8 mouse cellular contexts compared by ENCODE assay signal in the genomic region with DNA sequence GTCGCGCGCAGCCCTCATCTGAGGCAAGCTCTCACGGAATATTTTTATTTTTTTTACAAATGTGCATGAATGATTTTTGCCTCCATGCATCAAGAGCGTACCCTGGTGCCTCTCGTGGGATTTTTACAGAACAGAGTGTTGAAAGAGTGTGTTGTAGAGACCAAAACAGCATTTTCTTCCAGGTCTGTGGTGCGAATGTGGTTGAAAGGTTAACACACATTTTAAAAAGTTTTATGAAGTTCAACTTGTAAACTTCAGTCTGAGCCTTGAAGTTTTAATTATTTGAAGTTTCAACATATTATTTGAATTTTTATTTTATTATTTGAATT. TPM values are rescaled to one million over a fixed set of nuclear protein-coding genes. Genes with fewer than 3 reads are reported as not detected.
A peak's percentile ranks its signal among the peaks of the same experiment; 100 is the strongest.
DNase-seq lines count a peak whose midpoint lies in the region; ATAC-seq and TF ChIP-seq lines count a peak whose summit lies in the region.

No protein-coding gene starts in this region.

- H3K27ac ChIP-seq in kidney, adult 2 months (ENCODE audit: insufficient read depth, low read depth, low read length), result peak overlapping the region; percentile 43; the same call in 1 of the 2 replicates
- H3K27ac ChIP-seq in bone marrow macrophage, adult 2 months (ENCODE audit: insufficient read depth, low read depth, low read length), result peak overlapping the region; percentile 57
- peak overlapping the region; percentile 82 for H3K27ac ChIP-seq in hindbrain, embryonic 15.5 days (replicated peaks)
- H3K27ac ChIP-seq in midbrain, embryonic 14.5 days (replicated peaks; ENCODE audit: low read depth, low read length), result peak overlapping the region; percentile 68

- peak overlapping the region; percentile 73 for H3K4me3 ChIP-seq in kidney, adult 2 months (ENCODE audit: insufficient read depth, low read depth, low read length)
- peak overlapping the region; percentile 95 for H3K4me3 ChIP-seq in bone marrow macrophage, adult 2 months (ENCODE audit: insufficient read depth, low read length)
- peak overlapping the region; percentile 94 for H3K4me3 ChIP-seq in hindbrain, embryonic 15.5 days
- H3K4me3 ChIP-seq in midbrain, embryonic 14.5 days (replicated peaks; ENCODE audit: low read depth, low read length), result peak overlapping the region; percentile 87

- no peaks in the 10 kb centered on the region for H3K9me3 ChIP-seq in hindbrain, embryonic 15.5 days
- no peaks in the 10 kb centered on the region for H3K9me3 ChIP-seq in midbrain, embryonic 14.5 days (ENCODE audit: control insufficient read depth, low read length)

- peak overlapping the region; percentile 87 for H3K4me2 ChIP-seq in hindbrain, embryonic 15.5 days
- peak overlapping the region; percentile 92 for H3K4me2 ChIP-seq in midbrain, embryonic 14.5 days (ENCODE audit: low read length)

- no peaks in the 10 kb centered on the region; the same call in 1 of the 2 replicates for H3K4me1 ChIP-seq in kidney, adult 2 months (ENCODE audit: control insufficient read depth, insufficient read depth, low read length)
- H3K4me1 ChIP-seq in bone marrow macrophage, adult 2 months (ENCODE audit: control insufficient read depth, insufficient read depth, low read length), result peaks cover 7% of the 10 kb centered on the region; the same call in 1 of the 2 replicates
- peaks cover 27% of the 10 kb centered on the region for H3K4me1 ChIP-seq in hindbrain, embryonic 15.5 days (replicated peaks)
- peaks cover 8% of the 10 kb centered on the region for H3K4me1 ChIP-seq in midbrain, embryonic 14.5 days (ENCODE audit: control insufficient read depth, insufficient read depth, low read length)

- 0 out of 2 replicates have a peak overlapping the region, but pooled peaks have one; percentile 44 for H3K9ac ChIP-seq in hindbrain, embryonic 15.5 days
- peak overlapping the region; percentile 71; the same call in 1 of the 2 replicates for H3K9ac ChIP-seq in midbrain, embryonic 14.5 days (replicated peaks; ENCODE audit: low read length)

- H3K36me3 ChIP-seq in kidney, adult 2 months (ENCODE audit: control insufficient read depth, insufficient read depth, low read length), result no peaks in the 10 kb centered on the region; the same call in 1 of the 2 replicates
- peaks cover 27% of the 10 kb centered on the region for H3K36me3 ChIP-seq in hindbrain, embryonic 15.5 days
- H3K36me3 ChIP-seq in midbrain, embryonic 14.5 days (ENCODE audit: control insufficient read depth, insufficient read depth, low read length), result peaks cover 27% of the 10 kb centered on the region

- under 1% methylated on average over 7 of the region's 7 CpGs for WGBS in kidney, adult 2 months
- WGBS in hindbrain, embryonic 15.5 days, result under 1% methylated on average over 7 of the region's 7 CpGs
- WGBS in midbrain, embryonic 14.5 days, result 0% methylated on average over 7 of the region's 7 CpGs

- intact Hi-C loops in left cerebral cortex, postnatal 25 days (cut with DNase I), result loop anchor here (1.0 kb wide), 1 partner anchor 100 kb away; no protein-coding TSS in a partner anchor
- intact Hi-C loops in gastrocnemius, postnatal 14 days (cut with DNase I; ENCODE audit: low total_unique reads), result loop anchor here (10.0 kb wide), 1 partner anchor 171 kb away; no protein-coding TSS in a partner anchor

- DNase-seq in kidney, adult 2 months, result no peak
- DNase-seq in kidney, postnatal 10 days, result no peak
- DNase-seq in midbrain, embryonic 14.5 days, result no peak
- no peak for DNase-seq in left cerebral cortex, postnatal 25 days (ENCODE audit: low spot score in 2 of 2)
- DNase-seq in gastrocnemius, postnatal 14 days, result no peak

- no peak for TF ChIP-seq POLR2A in kidney, adult 2 months (IDR thresholded peaks at IDR 0.05; ENCODE audit: low read depth, low read length)
- no peak for TF ChIP-seq POLR2A in bone marrow macrophage, adult 2 months (IDR thresholded peaks at IDR 0.05; ENCODE audit: borderline replicate concordance, low read depth, low read length)

- no peaks in the 10 kb centered on the region for H3K27me3 ChIP-seq in kidney, adult 2 months (replicated peaks; ENCODE audit: control insufficient read depth, insufficient read depth, low read length)
- no peaks in the 10 kb centered on the region for H3K27me3 ChIP-seq in hindbrain, embryonic 15.5 days
- no peaks in the 10 kb centered on the region for H3K27me3 ChIP-seq in midbrain, embryonic 14.5 days (ENCODE audit: control insufficient read depth, insufficient read depth, low read length)

- ATAC-seq in hindbrain, embryonic 15.5 days (ENCODE audit: low FRiP score, low read depth), result no peak
- ATAC-seq in midbrain, embryonic 14.5 days (ENCODE audit: low FRiP score, low TSS enrichment), result no peak; the same call in 1 of the 2 replicates
- ATAC-seq in megakaryocyte-erythroid progenitor cell, adult 5-6 weeks (replicated peaks; ENCODE audit: low FRiP score, low TSS enrichment, poor library complexity, severe bottlenecking), result no peak

- no peak for TF ChIP-seq CTCF in kidney, adult 2 months (conservative IDR thresholded peaks at IDR 0.05; ENCODE audit: insufficient read depth, insufficient read length, low read depth, low read length)
- no peak for TF ChIP-seq CTCF in bone marrow macrophage, adult 2 months (IDR thresholded peaks at IDR 0.05; ENCODE audit: low read depth, low read length)

RNA-seq across cellular contexts. Expression of a gene that starts 0.3 kb away (rescaled TPM):
- 3.3 and 3.9 TPM in 2 replicates for polyA plus RNA-seq in kidney, adult 2 months (2012; rRNA removed)
- polyA plus RNA-seq in bone marrow macrophage, adult 2 months (2012; ENCODE audit: insufficient read depth, insufficient read length, missing spikeins), result 4.8 and 4.9 TPM in 2 replicates
- 8.8 and 9.1 TPM in 2 replicates for polyA plus RNA-seq in hindbrain, embryonic 15.5 days (2015; fragmentation: Nextera tagmentation; extraction: Ambion mirVana)
- polyA plus RNA-seq in midbrain, embryonic 14.5 days (2014; fragmentation: Nextera tagmentation; extraction: Ambion mirVana), result 9.3 and 9.9 TPM in 2 replicates
- total RNA-seq in left cerebral cortex, postnatal 25 days (2021), result 1 to 10 TPM; 8.3 to 8.9 TPM
- total RNA-seq in megakaryocyte-erythroid progenitor cell, adult 5-6 weeks (2014; fragmentation: Nextera tagmentation), result 8.0 and 10.7 TPM in 2 replicates
- total RNA-seq in megakaryocyte-erythroid progenitor cell, adult 5-6 weeks (2017), result 12.8 and 13.7 TPM in 2 replicates
- 1 to 10 TPM; 4.5 to 4.7 TPM for total RNA-seq in gastrocnemius, postnatal 14 days (2021)

RNA-seq across cellular contexts. Expression of a gene that starts 41.7 kb away (rescaled TPM):
- not detected in 2 replicates for polyA plus RNA-seq in kidney, adult 2 months (2012; rRNA removed)
- not detected in 2 replicates for polyA plus RNA-seq in bone marrow macrophage, adult 2 months (2012; ENCODE audit: insufficient read depth, insufficient read length, missing spikeins)
- polyA plus RNA-seq in hindbrain, embryonic 15.5 days (2015; fragmentation: Nextera tagmentation; extraction: Ambion mirVana), result 0.17 TPM in 1 of 2 replicates, not detected in the other
- 0.09 TPM in 1 of 2 replicates, not detected in the other for polyA plus RNA-seq in midbrain, embryonic 14.5 days (2014; fragmentation: Nextera tagmentation; extraction: Ambion mirVana)
- not detected for total RNA-seq in left cerebral cortex, postnatal 25 days (2021)
- total RNA-seq in megakaryocyte-erythroid progenitor cell, adult 5-6 weeks (2014; fragmentation: Nextera tagmentation), result not detected in 2 replicates
- not detected in 2 replicates for total RNA-seq in megakaryocyte-erythroid progenitor cell, adult 5-6 weeks (2017)
- total RNA-seq in gastrocnemius, postnatal 14 days (2021), result not detected

RNA-seq across cellular contexts. Expression of a gene that starts 55.0 kb away (rescaled TPM):
- 1.1 and 1.9 TPM in 2 replicates for polyA plus RNA-seq in kidney, adult 2 months (2012; rRNA removed)
- polyA plus RNA-seq in bone marrow macrophage, adult 2 months (2012; ENCODE audit: insufficient read depth, insufficient read length, missing spikeins), result 14.9 and 16.4 TPM in 2 replicates
- 42.8 and 46.5 TPM in 2 replicates for polyA plus RNA-seq in hindbrain, embryonic 15.5 days (2015; fragmentation: Nextera tagmentation; extraction: Ambion mirVana)
- 41.2 and 64.4 TPM in 2 replicates for polyA plus RNA-seq in midbrain, embryonic 14.5 days (2014; fragmentation: Nextera tagmentation; extraction: Ambion mirVana)
- 10 to 100 TPM; 35.1 to 36.5 TPM for total RNA-seq in left cerebral cortex, postnatal 25 days (2021)
- total RNA-seq in megakaryocyte-erythroid progenitor cell, adult 5-6 weeks (2014; fragmentation: Nextera tagmentation), result 16.0 and 23.2 TPM in 2 replicates
- total RNA-seq in megakaryocyte-erythroid progenitor cell, adult 5-6 weeks (2017), result 64.7 and 75.8 TPM in 2 replicates
- total RNA-seq in gastrocnemius, postnatal 14 days (2021), result 10 to 100 TPM; 11.5 TPM
